Mouse (Mus musculus): ENCODE measurements around the gene Slit2. TPM values are rescaled to one million over a fixed set of nuclear protein-coding genes. Genes with fewer than 3 reads are reported as not detected.

Slit2 gene
- polyA plus RNA-seq, 1 experiment from 2014 or later, result 47.0 TPM

DNA sequence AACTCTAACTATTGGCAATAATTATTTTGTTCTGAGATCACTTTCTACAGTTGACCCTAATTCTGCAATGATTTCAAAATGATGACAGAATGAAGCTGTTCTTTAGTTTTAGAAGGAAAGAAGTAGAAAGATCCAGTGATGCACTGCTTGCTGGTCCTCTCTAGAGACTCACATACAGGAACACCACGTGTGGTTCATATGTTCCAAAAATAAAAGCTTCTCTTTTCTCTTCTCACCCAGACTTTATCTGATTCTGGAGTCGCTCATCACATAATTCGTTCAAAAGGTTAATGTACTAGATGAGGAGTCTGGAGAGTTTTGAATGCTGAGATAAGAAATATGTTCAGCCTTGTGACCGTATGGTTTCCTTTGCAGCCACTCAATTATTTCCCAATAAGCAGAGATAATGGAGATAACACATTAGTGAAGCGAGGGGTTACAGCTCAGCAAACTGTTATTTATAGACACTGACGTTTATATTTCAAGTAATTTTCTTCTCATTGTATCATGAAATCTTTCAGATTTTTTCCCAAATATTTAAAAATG lies 332.2 kb downstream of the Slit2 start:
- no peaks in the 10 kb centered on the region for H3K27me3 ChIP-seq (ENCODE audit: control insufficient read depth, insufficient read depth, low read length)
- H3K27ac ChIP-seq (replicated peaks in 1 of 2; ENCODE audit: control insufficient read depth in 1 of 2, insufficient read depth in 1 of 2, low read depth in 2 of 2, low read length in 2 of 2), result no peak overlapping the region
- no peaks in the 10 kb centered on the region for H3K4me1 ChIP-seq (ENCODE audit: control insufficient read depth in 2 of 2, insufficient read depth in 2 of 2, low read length in 2 of 2)
- H3K4me3 ChIP-seq (ENCODE audit: control insufficient read depth in 1 of 2, insufficient read depth in 1 of 2, low read depth in 1 of 2, low read length in 2 of 2), result no peak overlapping the region
- ATAC-seq (ENCODE audit: insufficient number of reproducible peaks, insufficient read depth, low FRiP score, low read depth), result no peak
- no peaks in the 10 kb centered on the region for H3K36me3 ChIP-seq (ENCODE audit: control insufficient read depth, insufficient read depth, low read length)
- no peak overlapping the region for H3K4me2 ChIP-seq (ENCODE audit: low read length)
- H3K9me3 ChIP-seq (ENCODE audit: control insufficient read depth, low read length), result no peaks in the 10 kb centered on the region
- H3K9ac ChIP-seq (ENCODE audit: low read length), result no peak overlapping the region
- WGBS, result 59% methylated on average over 6 of the region's 6 CpGs

DNA sequence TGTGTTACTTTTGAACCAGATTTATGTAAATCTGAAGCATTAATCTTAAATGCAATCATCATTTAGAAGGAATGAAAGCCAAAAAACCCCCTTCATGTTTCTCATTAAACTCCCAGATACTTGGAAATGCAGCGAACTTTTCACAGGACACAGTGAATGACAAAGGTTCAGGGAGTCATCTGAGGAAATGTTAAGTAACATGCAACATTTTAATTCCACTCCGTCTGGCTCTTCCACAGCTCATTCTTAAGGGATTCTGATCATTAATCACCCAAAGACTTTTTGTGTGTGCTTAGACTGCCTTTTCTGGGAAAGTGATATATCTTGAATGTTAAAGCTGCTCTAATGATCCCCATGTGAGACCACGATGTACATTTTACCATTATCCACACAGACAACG lies 337.7 kb downstream of the Slit2 start:
- Histone ChIP-seq H3K9me3 (ENCODE audit: control insufficient read depth, low read length) (no peaks in the 10 kb centered on the region), H3K4me3 (ENCODE audit: control insufficient read depth in 1 of 2, insufficient read depth in 1 of 2, low read depth in 1 of 2, low read length in 2 of 2) (no peak overlapping the region), H3K4me1 (ENCODE audit: control insufficient read depth in 2 of 2, insufficient read depth in 2 of 2, low read length in 2 of 2) (no peaks in the 10 kb centered on the region), H3K27ac (replicated peaks in 1 of 2; ENCODE audit: control insufficient read depth in 1 of 2, insufficient read depth in 1 of 2, low read depth in 2 of 2, low read length in 2 of 2) (no peak overlapping the region), H3K4me2 (ENCODE audit: low read length) (no peak overlapping the region), H3K36me3 (ENCODE audit: control insufficient read depth, insufficient read depth, low read length) (no peaks in the 10 kb centered on the region), H3K9ac (ENCODE audit: low read length) (no peak overlapping the region), H3K27me3 (ENCODE audit: control insufficient read depth, insufficient read depth, low read length) (no peaks in the 10 kb centered on the region)
- 78% methylated on average over 4 of the region's 4 CpGs for WGBS
- ATAC-seq (ENCODE audit: insufficient number of reproducible peaks, insufficient read depth, low FRiP score, low read depth), result no peak

DNA sequence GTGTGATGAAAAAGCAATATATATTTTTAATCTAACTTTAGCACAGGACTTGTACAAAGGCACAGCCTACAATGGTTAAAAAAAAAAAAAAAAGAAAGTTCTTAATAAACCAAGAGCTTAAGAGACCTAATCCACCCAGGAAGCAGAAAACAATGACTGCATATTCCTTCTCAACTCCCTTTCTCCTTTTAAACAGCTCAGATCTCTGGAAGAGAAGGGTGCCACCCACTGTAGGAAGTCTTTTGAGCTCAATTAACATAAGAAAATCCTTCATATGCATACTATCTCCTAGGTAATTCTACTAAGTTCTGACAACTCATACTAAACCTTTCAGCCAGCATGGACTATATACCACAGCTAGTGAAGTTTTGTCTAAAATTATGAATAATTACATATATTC lies 343.3 kb downstream of the Slit2 start:
- Histone ChIP-seq H3K9me3 (ENCODE audit: control insufficient read depth, low read length) (no peaks in the 10 kb centered on the region), H3K27ac (replicated peaks in 1 of 2; ENCODE audit: control insufficient read depth in 1 of 2, insufficient read depth in 1 of 2, low read depth in 2 of 2, low read length in 2 of 2) (no peak overlapping the region), H3K36me3 (ENCODE audit: control insufficient read depth, insufficient read depth, low read length) (no peaks in the 10 kb centered on the region), H3K4me1 (ENCODE audit: control insufficient read depth in 2 of 2, insufficient read depth in 2 of 2, low read length in 2 of 2) (no peaks in the 10 kb centered on the region), H3K4me3 (ENCODE audit: control insufficient read depth in 1 of 2, insufficient read depth in 1 of 2, low read depth in 1 of 2, low read length in 2 of 2) (no peak overlapping the region), H3K4me2 (ENCODE audit: low read length) (no peak overlapping the region), H3K9ac (ENCODE audit: low read length) (no peak overlapping the region), H3K27me3 (ENCODE audit: control insufficient read depth, insufficient read depth, low read length) (no peaks in the 10 kb centered on the region)
- no peak for ATAC-seq (ENCODE audit: insufficient number of reproducible peaks, insufficient read depth, low FRiP score, low read depth)

DNA sequence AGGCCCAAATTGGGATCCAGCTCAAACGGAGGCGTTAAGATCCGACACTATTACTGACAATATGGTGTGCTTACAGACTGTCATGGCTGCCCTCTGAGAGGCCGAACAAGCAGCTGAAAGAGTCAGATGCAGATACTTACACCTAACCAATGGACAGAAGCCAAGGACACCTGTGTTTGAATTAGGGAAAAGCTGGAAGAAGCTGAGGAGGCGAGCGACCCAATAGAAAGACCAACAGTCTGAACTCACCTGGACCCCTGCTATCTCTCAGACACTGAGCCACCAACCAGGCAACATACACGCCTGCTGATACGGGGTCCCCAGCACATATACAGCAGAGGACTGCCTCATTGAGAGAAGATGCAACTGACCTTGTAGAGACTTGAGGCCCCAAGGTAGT lies 344.7 kb downstream of the Slit2 start, which contains the start of gene 5730480H06Rik:
TSS of gene 5730480H06Rik (plus strand) at position 301 of the 400 bp plus-strand sequence.
- no peak for ATAC-seq (ENCODE audit: insufficient number of reproducible peaks, insufficient read depth, low FRiP score, low read depth)
- Histone ChIP-seq H3K9ac (ENCODE audit: low read length) (no peak within 1 kb of the TSS), H3K4me2 (ENCODE audit: low read length) (no peak within 1 kb of the TSS), H3K27ac (replicated peaks in 1 of 2; ENCODE audit: control insufficient read depth in 1 of 2, insufficient read depth in 1 of 2, low read depth in 2 of 2, low read length in 2 of 2) (no peak within 1 kb of the TSS), H3K36me3 (ENCODE audit: control insufficient read depth, insufficient read depth, low read length) (no peaks in the 10 kb centered on the region), H3K4me1 (ENCODE audit: control insufficient read depth in 2 of 2, insufficient read depth in 2 of 2, low read length in 2 of 2) (no peaks in the 10 kb centered on the region), H3K4me3 (ENCODE audit: control insufficient read depth in 1 of 2, insufficient read depth in 1 of 2, low read depth in 1 of 2, low read length in 2 of 2) (no peak within 1 kb of the TSS), H3K9me3 (ENCODE audit: control insufficient read depth, low read length) (no peaks in the 10 kb centered on the region), H3K27me3 (ENCODE audit: control insufficient read depth, insufficient read depth, low read length) (no peaks in the 10 kb centered on the region)
- 91% methylated on average over 8 of the region's 8 CpGs for WGBS

DNA sequence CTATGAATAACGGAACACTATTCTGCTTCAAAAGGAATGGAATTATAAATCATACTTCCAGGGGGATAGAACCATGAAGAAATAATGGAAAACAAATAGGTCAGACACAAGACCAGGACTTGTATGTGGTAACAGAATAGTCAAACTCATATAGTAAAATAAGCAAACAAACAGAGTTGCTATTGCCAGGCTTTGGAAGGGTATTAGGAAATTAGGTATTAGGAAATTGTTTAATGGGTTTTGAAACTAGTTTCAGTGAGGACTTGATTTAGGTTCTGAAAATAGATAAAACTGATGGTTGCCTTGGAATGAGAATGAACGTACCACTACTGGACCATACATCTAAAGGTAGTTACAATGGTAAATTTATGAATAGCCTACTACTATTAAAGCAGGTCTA lies 346.8 kb downstream of the Slit2 start:
- ATAC-seq (ENCODE audit: insufficient number of reproducible peaks, insufficient read depth, low FRiP score, low read depth), result no peak
- 87% methylated on average over 2 of the region's 2 CpGs for WGBS
- H3K27me3 ChIP-seq (ENCODE audit: control insufficient read depth, insufficient read depth, low read length), result no peaks in the 10 kb centered on the region
- H3K4me2 ChIP-seq (ENCODE audit: low read length), result no peak overlapping the region
- no peak overlapping the region for H3K9ac ChIP-seq (ENCODE audit: low read length)
- no peaks in the 10 kb centered on the region for H3K36me3 ChIP-seq (ENCODE audit: control insufficient read depth, insufficient read depth, low read length)
- H3K9me3 ChIP-seq (ENCODE audit: control insufficient read depth, low read length), result no peaks in the 10 kb centered on the region
- no peaks in the 10 kb centered on the region for H3K4me1 ChIP-seq (ENCODE audit: control insufficient read depth in 2 of 2, insufficient read depth in 2 of 2, low read length in 2 of 2)
- no peak overlapping the region for H3K4me3 ChIP-seq (ENCODE audit: control insufficient read depth in 1 of 2, insufficient read depth in 1 of 2, low read depth in 1 of 2, low read length in 2 of 2)
- no peak overlapping the region for H3K27ac ChIP-seq (replicated peaks in 1 of 2; ENCODE audit: control insufficient read depth in 1 of 2, insufficient read depth in 1 of 2, low read depth in 2 of 2, low read length in 2 of 2)

DNA sequence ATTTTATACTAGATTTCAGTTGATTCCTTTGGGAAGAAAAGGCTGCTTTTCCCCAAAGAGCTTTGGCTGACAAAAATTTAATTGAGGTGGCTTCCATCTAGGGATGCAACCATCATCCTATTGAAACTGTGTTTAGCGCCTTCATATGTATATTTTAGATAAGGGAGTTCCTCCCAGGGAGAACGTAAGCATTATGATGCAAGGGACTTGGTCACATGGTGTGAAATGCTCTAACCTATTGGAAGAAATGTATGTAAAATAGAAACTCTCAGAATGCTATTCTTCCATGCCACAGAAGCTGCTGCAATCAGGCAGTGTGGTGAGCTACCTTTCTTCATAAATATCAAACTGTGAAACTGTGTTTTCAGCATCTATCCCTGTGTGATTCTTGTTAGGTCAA lies 347.9 kb downstream of the Slit2 start:
- WGBS, result 58% methylated on average over 2 of the region's 2 CpGs
- H3K9ac ChIP-seq (ENCODE audit: low read length), result no peak overlapping the region
- no peak overlapping the region for H3K4me2 ChIP-seq (ENCODE audit: low read length)
- no peak overlapping the region for H3K4me3 ChIP-seq (ENCODE audit: control insufficient read depth in 1 of 2, insufficient read depth in 1 of 2, low read depth in 1 of 2, low read length in 2 of 2)
- no peaks in the 10 kb centered on the region for H3K27me3 ChIP-seq (ENCODE audit: control insufficient read depth, insufficient read depth, low read length)
- H3K36me3 ChIP-seq (ENCODE audit: control insufficient read depth, insufficient read depth, low read length), result no peaks in the 10 kb centered on the region
- H3K4me1 ChIP-seq (ENCODE audit: control insufficient read depth in 2 of 2, insufficient read depth in 2 of 2, low read length in 2 of 2), result no peaks in the 10 kb centered on the region
- H3K27ac ChIP-seq (replicated peaks in 1 of 2; ENCODE audit: control insufficient read depth in 1 of 2, insufficient read depth in 1 of 2, low read depth in 2 of 2, low read length in 2 of 2), result no peak overlapping the region
- ATAC-seq (ENCODE audit: insufficient number of reproducible peaks, insufficient read depth, low FRiP score, low read depth), result no peak
- no peaks in the 10 kb centered on the region for H3K9me3 ChIP-seq (ENCODE audit: control insufficient read depth, low read length)

DNA sequence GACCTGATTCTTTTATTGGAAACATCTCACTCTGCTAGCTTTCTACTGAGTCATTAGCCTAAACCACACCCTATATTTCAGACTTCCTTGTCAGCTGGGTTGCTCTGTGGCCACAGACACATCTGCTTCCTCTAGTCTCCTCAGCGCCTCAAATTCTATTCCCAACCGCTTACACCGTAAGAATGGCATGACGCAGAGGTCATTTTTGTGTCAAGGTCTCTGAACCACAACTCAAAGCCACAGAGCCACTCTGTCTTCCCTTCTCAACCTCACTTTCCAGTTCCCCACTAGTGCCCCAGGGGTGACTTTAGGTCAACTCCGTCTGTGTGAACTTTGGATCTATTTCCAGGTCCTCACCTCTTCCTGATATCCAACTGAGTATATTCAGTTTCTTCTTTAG lies 348.5 kb downstream of the Slit2 start:
- H3K9me3 ChIP-seq (ENCODE audit: control insufficient read depth, low read length), result no peaks in the 10 kb centered on the region
- WGBS, result 49% methylated on average over 5 of the region's 5 CpGs

DNA sequence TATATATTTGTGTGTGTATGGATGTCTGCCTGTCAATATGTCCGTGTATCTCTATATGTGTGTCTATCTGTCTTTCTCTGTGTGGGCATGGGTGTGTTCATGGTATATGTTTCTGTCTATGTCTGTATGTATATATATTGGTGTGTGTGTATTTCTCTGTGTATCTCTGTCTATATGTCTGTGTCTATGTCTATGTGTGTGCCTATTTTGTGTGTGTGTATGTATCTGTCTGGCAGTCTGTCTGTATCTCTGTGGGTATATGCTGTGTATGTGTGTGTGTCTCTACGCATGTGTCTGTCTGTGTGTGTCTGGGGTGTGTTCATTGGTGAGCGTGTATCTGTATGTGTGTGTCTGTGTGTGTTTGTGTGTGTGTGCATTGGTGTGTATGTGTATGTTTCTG lies 350.5 kb downstream of the Slit2 start:
- H3K36me3 ChIP-seq (ENCODE audit: control insufficient read depth, insufficient read depth, low read length), result no peaks in the 10 kb centered on the region
- no peaks in the 10 kb centered on the region for H3K4me1 ChIP-seq (ENCODE audit: control insufficient read depth in 2 of 2, insufficient read depth in 2 of 2, low read length in 2 of 2)
- no peak overlapping the region for H3K4me3 ChIP-seq (ENCODE audit: control insufficient read depth in 1 of 2, insufficient read depth in 1 of 2, low read depth in 1 of 2, low read length in 2 of 2)
- H3K27ac ChIP-seq (replicated peaks in 1 of 2; ENCODE audit: control insufficient read depth in 1 of 2, insufficient read depth in 1 of 2, low read depth in 2 of 2, low read length in 2 of 2), result no peak overlapping the region
- H3K27me3 ChIP-seq (ENCODE audit: control insufficient read depth, insufficient read depth, low read length), result no peaks in the 10 kb centered on the region
- no peak overlapping the region for H3K9ac ChIP-seq (ENCODE audit: low read length)
- 83% methylated on average over 3 of the region's 3 CpGs for WGBS
- H3K4me2 ChIP-seq (ENCODE audit: low read length), result no peak overlapping the region
- H3K9me3 ChIP-seq (ENCODE audit: control insufficient read depth, low read length), result no peaks in the 10 kb centered on the region
- ATAC-seq (ENCODE audit: insufficient number of reproducible peaks, insufficient read depth, low FRiP score, low read depth), result no peak

More for the DNA sequence above, 348.5 kb downstream of the Slit2 start:
- Histone ChIP-seq H3K4me2 (ENCODE audit: low read length) (no peak overlapping the region), H3K27me3 (ENCODE audit: control insufficient read depth, insufficient read depth, low read length) (no peaks in the 10 kb centered on the region), H3K9ac (ENCODE audit: low read length) (no peak overlapping the region), H3K36me3 (ENCODE audit: control insufficient read depth, insufficient read depth, low read length) (no peaks in the 10 kb centered on the region), H3K4me1 (ENCODE audit: control insufficient read depth in 2 of 2, insufficient read depth in 2 of 2, low read length in 2 of 2) (no peaks in the 10 kb centered on the region), H3K27ac (replicated peaks in 1 of 2; ENCODE audit: control insufficient read depth in 1 of 2, insufficient read depth in 1 of 2, low read depth in 2 of 2, low read length in 2 of 2) (no peak overlapping the region), H3K4me3 (ENCODE audit: control insufficient read depth in 1 of 2, insufficient read depth in 1 of 2, low read depth in 1 of 2, low read length in 2 of 2) (no peak overlapping the region)
- ATAC-seq (ENCODE audit: insufficient number of reproducible peaks, insufficient read depth, low FRiP score, low read depth), result no peak

Measured in heart, embryonic 14.5 days (tissue).